Mouse (Mus musculus): ENCODE data around the gene Arsb.
A peak's percentile ranks its signal among the peaks of the same experiment; 100 is the strongest.

Gene Arsb

DNA sequence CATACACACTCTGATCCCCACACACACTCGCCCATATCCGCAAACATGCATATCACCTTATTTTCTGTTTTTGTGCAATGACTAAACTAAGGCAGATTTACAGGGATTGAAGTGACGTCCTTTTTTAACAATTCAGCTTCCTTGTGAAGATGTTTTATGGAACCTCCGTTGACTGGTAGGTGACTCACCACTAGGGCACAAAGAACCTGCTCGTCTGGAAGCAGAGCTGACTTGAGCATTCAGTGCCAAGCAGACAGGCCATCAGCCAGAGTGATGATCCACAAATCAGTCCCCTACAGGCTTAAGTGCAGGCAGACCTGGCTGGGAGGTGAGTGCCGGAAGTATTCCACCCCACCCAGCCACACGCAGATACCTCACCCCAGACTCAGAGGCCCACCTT, 120.7 kb downstream of the Arsb start:
- no peak for DNase-seq

DNA sequence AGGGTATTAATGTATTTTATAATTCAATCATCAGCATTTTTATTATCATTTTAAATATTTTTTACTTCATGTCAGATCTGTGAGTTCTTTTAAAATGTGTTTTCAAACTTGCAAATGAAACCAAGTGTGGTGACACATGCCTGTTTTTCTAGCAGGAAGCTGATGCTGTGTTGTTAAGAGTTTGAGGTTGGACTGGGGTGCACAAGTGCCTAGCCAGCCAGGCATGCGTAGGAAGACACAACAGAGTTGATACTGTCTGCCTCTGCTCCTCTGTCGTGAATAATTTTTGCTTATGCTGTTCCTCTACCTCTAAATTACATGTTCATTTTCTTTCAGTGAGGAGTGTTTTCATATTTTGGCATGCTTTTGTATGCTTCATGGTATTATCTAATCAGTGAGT, 122.7 kb downstream of the Arsb start:
- no peak for DNase-seq

DNA sequence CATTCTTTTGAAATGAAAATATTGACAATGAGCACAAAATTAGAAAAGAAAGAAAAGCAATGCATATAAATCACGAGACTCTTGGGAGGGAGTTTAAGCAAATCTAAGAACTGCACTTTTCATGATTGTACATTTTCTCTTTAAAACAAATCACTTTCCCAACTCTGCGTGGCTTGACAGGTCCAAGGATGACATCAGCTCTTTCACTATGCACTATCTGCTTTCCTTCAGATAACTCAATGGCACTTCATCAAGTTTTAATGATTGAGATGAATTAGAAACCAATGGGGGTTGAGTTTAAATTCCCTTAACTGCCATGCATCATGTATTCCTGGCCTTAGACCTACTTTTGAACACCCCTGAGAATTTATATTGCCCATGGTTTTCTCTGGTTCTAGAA, 124.0 kb downstream of the Arsb start:
- DNase-seq: no peak

DNA sequence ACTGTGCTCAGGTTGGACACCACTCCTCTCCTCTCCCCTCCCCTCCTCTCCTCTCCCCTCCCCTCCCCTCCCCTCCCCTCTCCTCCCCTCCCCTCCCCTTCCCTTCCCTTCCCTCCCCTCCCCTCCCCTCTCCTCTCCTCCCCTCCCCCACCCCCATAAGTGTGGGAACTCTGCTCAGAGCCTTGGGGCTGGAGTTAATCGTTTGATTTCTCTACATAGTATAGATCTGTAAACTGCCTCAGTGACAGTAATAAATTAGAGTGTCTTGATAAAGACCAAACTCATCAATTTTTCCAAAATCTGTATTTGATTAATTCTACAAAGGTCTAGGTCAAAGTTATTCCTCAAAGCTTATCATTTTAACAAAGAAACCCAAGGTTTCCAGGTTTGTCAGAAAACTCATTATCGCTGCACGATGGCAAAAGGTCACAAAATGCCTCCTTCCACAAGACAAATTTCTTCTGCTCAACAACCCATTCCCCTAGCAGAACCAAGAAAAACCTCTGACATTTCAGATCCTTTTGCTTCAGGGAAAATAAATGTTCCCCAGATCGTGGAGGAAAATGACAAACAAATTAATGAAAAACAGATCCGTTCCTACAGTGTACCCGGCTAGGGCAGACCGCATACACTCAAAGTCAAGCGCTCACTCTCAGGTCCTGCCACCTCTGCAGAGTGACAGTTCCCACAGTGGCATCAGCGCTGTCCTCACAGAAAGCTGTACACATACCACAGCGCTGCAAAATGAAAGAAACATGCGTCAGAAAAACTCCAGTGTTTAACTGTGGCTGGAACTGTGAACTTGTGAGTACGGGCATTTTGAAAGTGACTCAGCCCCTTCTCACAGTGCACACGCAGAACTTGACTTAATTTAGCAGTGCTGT, 126.8 kb downstream of the Arsb start:
- peak; percentile 11 for DNase-seq

DNA sequence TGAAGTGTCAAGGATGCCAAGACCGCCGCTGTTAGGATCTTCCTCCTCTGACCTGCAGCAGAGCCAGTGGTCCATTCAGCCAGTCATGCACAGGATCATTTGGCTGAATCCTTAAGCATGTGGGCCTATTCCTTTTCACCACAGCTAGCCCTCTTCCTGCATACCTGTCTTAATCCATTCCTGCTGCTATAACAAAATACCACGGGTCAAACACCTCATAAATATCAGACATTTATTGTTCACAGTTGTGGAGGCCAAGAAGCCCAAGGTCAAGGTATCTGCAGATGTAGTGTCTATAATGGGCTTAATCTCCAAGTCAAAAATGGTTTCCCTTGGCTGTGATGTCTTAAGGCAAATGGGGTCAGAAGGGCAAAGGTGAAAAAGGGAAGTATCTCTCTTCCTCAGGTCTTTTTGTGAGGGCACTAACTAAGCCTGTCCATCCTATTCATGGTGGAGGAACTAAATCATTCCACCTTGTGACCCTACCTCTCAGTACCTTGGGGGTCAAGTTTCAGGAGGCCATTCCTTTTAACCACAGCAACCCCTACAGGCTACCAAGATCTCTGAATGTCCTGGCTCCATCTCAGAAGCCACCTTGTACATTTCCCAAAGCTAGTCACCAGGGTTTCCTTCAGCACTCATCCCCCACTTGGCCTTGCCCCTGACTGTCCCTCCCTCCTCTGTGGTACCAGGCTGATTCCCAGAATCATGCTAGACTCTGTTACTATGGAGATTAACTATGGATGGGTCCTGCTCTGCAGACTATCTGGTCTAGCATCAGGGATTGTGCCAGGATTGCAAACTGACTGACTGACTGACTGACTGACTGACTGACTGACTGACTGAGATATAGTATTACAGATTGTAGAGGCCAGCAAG, 128.2 kb downstream of the Arsb start:
- no peak for DNase-seq

DNA sequence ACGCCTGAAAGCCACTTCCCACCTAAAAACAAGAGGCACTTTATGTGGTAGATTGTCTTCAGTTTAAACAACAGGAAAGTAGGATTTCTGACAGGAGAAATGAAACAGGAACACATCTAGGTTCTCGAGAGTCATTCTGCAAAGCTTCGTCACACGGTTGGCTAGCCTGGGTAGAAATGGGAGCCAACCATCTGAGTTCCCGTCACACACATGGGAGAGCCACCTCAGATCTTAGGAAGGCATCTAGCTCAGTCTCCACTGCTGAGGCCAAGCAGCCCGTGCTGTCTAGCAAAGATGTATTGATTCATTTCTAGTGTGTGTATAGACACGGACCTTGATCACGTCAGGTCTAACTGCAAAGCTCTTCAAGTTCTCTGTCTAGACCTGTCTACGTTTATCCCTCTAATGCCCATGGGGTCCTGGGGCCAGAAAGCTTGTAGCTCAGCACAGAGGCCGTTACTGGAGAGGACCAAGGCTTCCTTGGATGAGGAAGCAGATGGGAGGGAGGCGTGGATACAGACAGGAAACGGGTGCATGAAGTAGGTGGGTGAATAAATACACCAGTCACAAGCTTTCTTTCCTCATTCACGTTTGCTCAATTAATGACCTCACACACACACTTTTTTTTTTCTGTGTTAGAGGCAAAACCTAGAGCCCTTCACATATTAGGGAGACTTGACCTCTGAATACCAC, 129.7 kb downstream of the Arsb start:
- DNase-seq: no peak

DNA sequence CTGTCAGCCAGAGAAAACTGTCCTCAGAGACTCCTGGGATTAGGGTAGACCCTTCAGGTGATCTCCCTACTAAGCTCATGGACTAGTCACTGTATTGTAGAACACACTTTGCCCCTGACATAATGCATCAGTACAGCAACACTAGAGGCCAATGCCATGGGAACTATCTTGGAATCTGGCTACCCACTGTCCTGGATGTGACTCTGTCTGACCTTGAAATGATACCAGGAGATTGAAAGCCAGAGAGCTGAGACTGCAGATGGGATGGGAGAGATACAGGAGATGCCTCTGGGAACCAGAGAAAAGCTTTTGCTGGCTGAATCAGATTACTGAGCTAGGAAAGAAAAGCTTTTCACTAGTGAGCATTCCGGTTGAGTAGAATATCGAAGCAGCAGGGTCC, 130.7 kb downstream of the Arsb start:
- no peak for DNase-seq

DNA sequence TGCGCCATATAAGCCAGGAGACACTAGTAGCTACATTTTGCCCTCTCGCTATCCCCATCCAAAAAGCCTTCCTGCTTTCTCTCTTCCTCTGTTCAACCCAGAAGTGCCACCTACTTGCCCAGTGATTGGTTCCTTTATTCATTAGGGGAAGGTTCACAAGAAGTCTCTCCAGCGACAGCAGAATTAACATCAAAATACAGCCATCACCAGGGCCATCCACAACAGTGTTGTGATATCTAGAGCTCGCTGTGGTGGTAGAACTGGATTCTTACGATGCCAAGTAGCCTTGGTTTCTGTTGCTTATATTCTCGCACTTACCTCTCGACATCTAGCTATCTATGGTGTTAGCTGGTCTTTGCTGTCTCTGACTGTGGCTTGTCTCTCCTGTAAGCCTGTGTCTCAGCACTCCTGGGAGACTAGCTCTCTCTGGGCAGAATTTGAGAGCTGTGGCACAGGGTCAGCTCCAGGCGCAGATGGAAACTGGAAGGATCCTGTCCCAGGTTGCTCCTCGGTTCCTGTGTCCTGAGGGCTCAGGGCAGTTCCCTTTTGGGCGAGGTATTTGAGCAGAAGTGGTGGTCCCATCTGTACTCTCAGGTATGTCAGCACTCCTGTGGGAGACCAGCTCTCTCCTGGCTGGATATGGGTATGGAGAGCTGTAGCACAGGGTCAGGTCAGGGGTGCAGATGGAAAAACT, 135.3 kb downstream of the Arsb start:
- DNase-seq: no peak

DNA sequence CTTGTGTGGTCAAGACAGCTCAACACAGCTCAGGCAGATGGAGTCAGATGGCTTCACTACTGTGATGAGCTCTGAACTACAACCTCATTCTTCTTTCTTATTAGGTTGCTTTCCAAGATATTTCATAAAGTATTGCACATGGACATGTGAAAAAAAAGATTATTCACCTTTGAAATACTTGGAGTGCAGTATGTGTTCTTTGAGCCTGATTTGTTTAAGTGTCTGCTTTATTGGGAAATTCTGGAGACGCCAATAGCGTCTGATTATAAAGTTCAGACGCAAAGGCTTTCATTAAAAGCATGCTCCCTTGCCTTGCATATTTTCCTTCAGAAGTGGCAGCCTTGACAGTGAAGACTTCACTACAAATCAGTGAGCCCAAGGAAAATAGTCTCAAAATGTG, 136.5 kb downstream of the Arsb start:
- DNase-seq: no peak

DNA sequence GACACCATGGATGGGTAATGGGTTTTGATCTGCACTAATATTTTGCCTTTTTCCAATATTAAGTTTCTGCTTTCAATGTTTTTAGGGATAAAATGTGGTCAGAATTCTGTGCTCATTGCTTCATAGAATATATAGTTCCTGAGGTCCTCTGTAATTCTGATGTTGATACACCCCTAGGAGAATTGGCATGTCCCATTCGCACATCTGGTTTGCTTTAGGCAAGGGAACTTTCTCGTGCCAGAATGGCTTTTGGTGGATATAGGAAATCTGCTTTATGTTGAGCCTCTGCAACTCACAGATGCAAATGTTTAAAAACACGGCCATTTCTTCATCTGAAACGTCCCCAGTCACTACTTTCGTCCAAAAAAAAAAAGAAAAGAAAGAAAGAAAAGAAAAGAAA, 138.4 kb downstream of the Arsb start:
- no peak for DNase-seq

DNA sequence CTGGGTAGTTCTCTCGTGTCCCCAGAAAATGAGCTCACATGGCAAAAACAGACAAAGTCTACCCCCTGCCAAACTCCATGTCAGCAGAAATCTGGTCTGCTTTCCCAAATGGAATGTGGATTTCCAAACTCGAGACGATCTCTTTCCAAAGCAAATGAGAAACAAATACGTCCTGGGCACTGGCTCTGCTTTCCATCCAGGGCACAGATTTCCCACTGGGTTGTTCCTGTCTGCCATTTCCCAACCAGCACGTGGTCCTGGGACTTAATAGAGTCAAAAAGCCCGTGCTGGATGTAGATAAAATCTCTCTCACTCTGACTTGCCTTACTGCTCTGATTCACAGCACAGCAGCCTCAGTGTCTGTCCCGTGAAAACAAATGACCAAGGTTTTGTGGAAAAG, 139.6 kb downstream of the Arsb start:
- DNase-seq: no peak

DNA sequence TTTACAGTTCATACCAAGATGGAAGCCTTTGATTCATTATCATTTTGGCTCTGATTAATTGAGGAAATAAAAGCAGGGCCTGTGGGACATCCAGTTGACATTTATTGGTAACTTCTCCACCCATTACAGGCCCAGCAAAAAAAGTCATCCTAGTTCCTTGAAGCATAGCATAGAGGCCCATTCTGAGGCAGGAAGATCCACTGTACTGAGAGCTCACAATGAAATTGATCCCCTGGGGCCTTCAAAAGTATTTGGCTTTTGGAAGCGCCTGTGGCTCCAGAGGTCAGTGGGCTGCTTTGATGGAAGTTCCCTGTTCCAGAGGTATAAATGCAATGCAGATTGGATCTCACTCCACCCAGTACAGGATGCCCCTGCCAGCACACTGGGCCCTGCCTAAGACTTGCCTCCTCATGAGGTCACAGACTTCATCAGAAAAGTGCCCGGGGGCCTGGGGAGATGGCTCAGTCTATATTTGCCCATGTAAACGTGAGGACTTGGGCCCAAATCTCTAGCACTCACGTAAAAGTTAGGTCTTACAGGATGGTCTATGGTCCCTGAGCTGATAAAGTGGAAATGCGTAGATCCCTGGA, 141.0 kb downstream of the Arsb start:
- no peak for DNase-seq

DNA sequence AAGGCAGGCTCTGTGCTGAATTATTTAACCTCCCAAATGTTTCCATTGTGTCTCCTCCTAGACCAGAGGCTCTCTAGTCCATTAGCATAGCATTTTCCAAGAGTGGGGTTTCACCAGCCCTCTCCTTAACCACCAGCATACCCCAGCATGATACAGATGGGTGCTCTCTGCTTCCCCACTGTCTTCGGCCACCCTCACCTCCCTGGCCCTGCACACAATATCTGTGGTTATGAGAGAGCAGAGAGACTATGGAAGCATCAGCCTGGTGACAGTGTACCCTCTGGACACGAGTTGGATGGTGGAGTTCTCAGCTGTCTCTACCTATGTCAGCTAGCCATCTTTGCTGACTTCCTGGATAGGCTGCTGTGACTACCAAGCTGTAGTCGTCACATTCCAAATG, 142.8 kb downstream of the Arsb start:
- no peak for DNase-seq

DNA sequence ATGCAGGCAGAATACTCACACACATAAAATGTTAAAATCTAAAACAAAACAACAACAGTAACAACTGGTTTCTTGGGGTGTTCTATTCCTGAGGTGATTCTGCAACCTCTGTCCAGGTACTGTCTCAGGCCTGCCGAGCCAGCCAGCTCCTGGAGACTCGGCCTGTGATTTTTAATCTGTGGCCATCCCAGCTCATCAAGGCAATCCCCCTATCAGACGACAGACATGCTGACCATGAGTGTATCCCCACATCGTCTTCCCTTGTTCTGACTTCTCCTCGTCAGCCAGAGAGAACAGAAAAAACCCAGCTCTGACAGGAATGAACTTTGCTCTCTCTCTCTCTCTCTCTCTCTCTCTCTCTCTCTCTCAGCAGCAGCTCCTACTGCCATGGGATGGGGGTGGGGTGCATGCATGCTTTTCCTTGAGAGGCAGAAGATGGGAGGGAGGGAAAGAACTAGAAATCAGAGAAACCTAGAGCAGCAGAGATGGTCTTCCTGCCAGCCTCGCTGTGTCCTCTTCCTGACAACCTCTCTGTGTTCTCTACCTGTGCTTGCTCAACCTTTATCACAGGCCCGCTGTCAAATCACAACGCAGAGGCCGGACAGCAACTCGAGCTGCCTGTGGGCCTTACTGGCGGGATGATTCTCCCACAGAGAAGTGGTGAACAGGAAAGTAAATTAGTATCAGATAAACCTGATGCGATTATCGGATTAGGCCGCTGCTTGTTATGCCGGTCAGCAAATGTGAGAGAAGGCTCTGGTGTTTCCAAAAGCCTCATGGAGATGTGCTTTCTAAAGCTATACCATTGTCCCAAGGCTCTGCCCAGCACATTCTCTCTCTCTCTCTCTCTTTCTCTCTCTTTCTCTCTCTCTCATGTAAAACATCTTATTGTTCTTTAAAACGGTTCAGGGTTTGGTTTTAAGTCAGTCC, 144.5 kb downstream of the Arsb start:
- no peak for DNase-seq

DNA sequence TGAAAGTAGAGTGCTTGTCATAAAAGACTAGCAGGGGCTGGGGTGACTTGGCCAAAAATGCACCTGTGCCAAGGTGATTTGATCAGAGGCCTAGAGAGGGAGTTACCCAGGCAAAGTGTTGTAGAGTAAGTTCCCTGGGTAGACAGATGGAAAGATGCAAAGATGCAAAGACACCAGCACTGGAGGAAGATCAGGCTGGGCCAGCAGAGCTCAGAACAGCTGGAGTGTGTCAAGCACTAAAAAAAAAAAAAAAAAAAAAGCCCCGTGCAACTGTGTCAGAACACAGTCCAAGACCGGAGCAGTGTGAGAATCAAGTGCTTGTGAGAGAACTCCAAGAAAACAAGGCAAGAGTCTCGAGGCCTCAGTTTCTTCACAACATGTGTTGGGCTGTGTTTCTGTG, 148.1 kb downstream of the Arsb start:
- no peak for DNase-seq

DNA sequence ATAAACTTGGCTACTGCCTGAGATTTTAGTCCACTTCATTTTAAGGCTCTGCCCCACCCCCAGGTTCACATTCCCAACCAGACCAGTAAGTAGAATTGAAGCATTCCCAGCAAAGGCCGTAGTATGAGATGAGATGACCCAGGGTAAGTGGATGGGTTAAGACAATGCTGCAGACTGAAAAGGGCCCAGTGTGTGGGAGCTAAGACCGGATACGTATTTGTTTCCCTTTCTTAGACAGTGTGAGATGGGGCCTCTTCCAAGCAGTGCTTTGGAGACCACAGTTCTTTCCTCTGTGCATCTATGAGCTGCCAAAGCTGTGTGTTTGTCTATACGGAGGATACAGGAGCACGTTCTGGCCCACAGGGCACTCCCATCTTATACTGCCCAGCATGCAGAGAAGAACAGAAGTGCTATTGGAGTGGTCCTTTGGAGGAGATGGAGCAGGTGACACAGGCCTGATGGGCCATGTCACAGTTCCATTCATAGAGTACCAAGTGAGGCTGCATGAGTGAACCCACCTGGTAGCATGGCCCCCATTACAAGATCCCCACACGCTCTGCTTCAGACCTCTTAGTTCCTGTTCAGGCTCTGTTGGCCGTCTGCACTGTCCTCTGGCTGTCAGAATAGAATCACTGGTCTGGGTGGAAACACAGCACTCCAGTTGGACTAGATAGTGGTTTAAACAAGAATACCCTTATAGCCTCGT, 148.8 kb downstream of the Arsb start:
- DNase-seq: no peak

DNA sequence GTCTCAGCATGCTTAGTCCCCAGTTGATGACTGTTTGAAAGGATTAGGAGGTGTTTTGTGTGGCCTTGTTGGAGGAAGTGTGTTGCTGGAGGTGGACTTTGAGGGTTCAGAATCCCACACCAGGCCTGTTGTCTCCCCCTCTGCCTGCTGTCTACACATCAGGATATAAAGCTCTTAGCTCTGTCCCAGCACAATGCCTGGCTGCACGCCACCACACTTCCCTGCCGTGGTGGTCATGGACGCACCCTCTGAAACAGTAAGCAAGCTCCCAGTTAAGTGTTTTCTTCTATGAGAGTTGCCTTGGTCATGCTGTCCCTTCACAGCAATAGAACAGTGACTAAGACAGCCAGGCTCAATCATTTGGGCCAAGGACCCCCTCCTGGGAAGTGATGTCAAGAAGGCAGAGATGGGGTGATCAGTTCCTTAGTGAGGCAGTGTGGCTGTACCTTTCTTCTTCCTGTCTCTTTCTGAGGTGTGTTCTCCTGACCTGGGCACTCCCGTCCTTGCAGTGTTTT, 149.4 kb downstream of the Arsb start:
- no peak for DNase-seq

DNA sequence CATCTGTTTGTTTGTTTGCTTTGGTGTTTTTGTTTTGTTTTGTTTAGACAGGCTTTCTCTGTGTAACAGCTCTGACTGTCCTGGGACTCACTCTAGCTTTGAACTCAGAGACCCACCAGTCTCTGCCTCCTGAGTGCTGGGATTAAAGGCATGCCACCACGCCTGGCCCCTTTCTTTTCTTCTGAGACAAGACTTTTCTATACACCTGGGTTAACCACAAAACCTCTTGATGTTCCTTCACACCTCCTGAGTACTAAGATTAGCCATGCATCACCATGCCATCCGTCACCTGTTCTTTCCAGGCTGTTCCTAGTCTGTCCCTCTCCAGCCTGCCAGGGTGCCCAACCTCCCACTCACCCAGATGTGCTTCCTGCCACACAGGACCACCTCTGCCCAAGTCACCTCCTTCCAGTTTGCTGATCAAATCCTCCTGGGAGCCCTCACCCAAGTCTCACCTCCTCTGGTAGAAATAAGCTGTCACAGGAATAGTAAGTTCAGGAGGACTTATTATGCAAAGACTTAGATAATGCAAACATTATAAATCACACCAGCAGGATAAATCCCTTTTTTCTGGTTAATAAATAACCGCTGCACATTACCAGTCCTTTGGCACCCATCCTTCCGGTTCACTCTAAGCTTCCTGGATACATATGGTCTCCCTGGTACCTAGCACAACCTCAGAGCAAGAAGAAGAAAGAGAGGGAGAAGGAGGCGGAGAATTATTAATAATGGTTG, 150.6 kb downstream of the Arsb start:
- DNase-seq: peak; percentile 64

DNA sequence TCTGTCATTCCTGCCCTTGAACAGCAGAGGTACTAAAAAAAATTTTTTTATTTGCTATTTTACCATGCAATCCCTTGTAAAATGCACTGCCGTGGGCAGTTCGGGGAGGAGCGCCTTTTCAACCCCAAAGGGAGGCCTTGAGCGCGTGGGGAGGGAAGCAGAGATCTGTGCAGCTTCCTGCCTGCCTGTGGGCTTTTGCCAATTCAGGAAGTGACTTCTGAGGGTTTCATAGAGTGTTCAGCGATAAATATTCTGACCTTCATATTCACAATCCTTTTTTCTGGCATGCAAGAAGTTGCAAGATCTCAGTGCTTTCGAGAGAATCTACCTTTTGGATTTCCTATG, 151.1 kb downstream of the Arsb start:
- peak; percentile 53 for DNase-seq
